Mouse (Mus musculus) heart, embryonic 13.5 days (tissue): ENCODE results near the gene Pdzd8. TPM values are rescaled to one million over a fixed set of nuclear protein-coding genes. Genes with fewer than 3 reads are reported as not detected.

ENCODE experiments used
- ATAC-seq: fragments of 200-750 bp; cut with Nextera tagmentation; 2 replicates; pipeline ENCODE4 v1.8.0; 2017; ENCODE audit warnings: moderate TSS enrichment; ENCODE audit not compliant: insufficient number of reproducible peaks, low FRiP score, low TSS enrichment; ENCODE audit errors: extremely low read depth
- H3K27ac ChIP-seq: fragments of 300-500 bp; sonication (generic); replicated peaks from 2 replicates; pipeline ENCODE4 v1.5.1; 2015; ENCODE audit warnings: moderate library complexity, mild to moderate bottlenecking, inconsistent platforms
- H3K27me3 ChIP-seq: fragments of 300-500 bp; sonication (generic); replicated peaks from 2 replicates; pipeline ENCODE4 v1.6.1; 2015; ENCODE audit warnings: mild to moderate bottlenecking, inconsistent platforms
- H3K36me3 ChIP-seq: fragments of 300-500 bp; sonication (generic); 2 replicates; pipeline ENCODE4 v1.6.1; 2015; ENCODE audit warnings: mild to moderate bottlenecking, inconsistent platforms
- H3K4me1 ChIP-seq: fragments of 300-500 bp; sonication (generic); 2 replicates; pipeline ENCODE4 v1.6.1; 2015; ENCODE audit warnings: inconsistent platforms
- H3K4me2 ChIP-seq: fragments of 300-500 bp; sonication (generic); 2 replicates; pipeline ENCODE4 v1.6.1; 2015; ENCODE audit warnings: inconsistent platforms, mild to moderate bottlenecking, moderate library complexity
- H3K4me3 ChIP-seq: fragments of 300-500 bp; sonication (generic); 2 replicates; pipeline ENCODE4 v1.5.1; 2015; ENCODE audit warnings: moderate library complexity, mild to moderate bottlenecking, inconsistent platforms
- H3K9ac ChIP-seq: fragments of 300-500 bp; sonication (generic); 2 replicates; pipeline ENCODE4 v1.6.1; 2015; ENCODE audit warnings: inconsistent platforms, mild to moderate bottlenecking, moderate library complexity
- H3K9me3 ChIP-seq: fragments of 300-500 bp; sonication (generic); 2 replicates; pipeline ENCODE4 v1.6.1; 2016; ENCODE audit warnings: inconsistent platforms
- WGBS: fragments of 180-500 bp; shearing (Covaris S2); methylation state at CpG from one replicate; pipeline ENCODE4 v1.1.7; 2015; ENCODE audit warnings: mixed read lengths; 5-methylcytosine and 5-hydroxymethylcytosine counted together
- polyA plus RNA-seq: library from polyadenylated mRNA; unstranded; fragments of >200 nt; fragmentation: Nextera tagmentation; extraction: Ambion mirVana; gene quantifications from 2 replicates; pipeline ENCODE4 v1.2.1, GENCODE M21; 2015

Gene Pdzd8
- polyA plus RNA-seq, 1 experiment from 2014 or later, result 7.0 TPM

DNA sequence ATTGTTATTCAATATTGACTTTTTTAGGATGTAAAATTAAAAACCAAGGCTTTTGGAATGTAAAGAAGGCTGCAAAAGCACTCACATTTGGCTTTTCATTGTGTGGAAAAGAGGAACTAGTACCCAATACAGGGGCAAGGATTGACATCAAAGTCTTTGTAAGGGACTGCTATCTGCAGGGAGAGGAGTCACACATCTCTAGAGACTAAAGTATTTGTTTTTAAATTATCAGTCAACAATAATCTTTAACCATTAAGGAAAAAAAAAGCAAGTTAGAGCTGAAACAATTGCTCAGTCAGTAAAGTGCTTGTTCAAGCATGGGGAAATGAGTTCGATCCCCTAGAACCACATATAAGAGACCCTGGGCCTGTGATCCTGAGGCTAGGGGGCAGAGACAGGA lies 8.9 kb downstream of the Pdzd8 start:
- Histone ChIP-seq H3K36me3 (peaks cover 4% of the 10 kb centered on the region; the same call in 1 of the 2 replicates), H3K9me3 (no peaks in the 10 kb centered on the region), H3K4me2 (no peak overlapping the region), H3K4me3 (no peak overlapping the region), H3K27me3 (no peaks in the 10 kb centered on the region), H3K4me1 (peaks cover 45% of the 10 kb centered on the region), H3K27ac (no peak overlapping the region), H3K9ac (no peak overlapping the region)
- ATAC-seq, result no peak
- 100% methylated on average over 1 of the region's 1 CpGs for WGBS

DNA sequence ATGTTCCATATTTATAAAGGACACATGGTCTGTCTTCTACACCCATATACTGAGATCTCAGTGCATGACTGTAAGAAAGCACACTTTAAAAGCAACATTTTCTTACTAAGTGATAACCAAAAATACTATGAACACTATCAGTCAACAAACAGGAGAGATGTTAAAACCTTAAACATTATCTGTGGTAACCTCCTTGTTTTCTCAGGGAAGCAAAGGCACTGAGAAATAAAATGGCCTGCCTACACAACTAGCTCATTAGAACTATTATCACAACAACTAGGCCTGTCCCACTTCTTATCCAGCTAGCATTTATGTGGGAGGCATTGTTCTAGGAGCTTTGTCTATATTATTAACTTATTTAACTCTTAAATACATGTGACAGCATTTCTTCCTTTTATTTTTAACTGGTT lies 14.8 kb downstream of the Pdzd8 start:
- no peak for ATAC-seq
- Histone ChIP-seq H3K9me3 (no peaks in the 10 kb centered on the region), H3K4me2 (no peak overlapping the region), H3K27ac (no peak overlapping the region), H3K9ac (no peak overlapping the region), H3K4me3 (no peak overlapping the region), H3K4me1 (peaks cover 17% of the 10 kb centered on the region), H3K36me3 (peaks cover 11% of the 10 kb centered on the region), H3K27me3 (no peaks in the 10 kb centered on the region)

DNA sequence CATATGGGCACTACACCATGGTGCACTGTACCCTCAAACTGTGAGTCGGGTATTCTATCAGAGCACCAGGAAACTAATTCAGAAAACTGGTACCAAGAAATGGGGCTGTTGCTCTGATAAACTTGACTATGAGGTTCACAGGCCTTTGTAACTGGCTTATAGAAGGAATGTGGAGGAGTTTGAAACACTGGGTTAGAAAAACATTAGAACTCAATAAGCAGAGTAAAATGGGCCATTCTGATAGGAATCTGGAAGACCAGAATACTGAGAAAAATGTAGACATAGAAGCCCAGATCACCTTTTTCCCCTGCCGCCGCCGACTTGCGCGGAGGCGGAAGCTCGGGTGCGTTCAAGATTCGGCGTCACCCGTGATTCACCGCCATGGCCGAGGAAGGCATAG lies 23.6 kb downstream of the Pdzd8 start, which contains the start of gene Rps12-ps3:
Gene Rps12-ps3 (plus strand): TSS at position 301 of the 400 bp plus-strand sequence.
- Histone ChIP-seq H3K27ac (no peak within 1 kb of the TSS), H3K9ac (no peak within 1 kb of the TSS), H3K4me3 (no peak within 1 kb of the TSS), H3K4me1 (peaks cover 9% of the 10 kb centered on the region), H3K27me3 (no peaks in the 10 kb centered on the region), H3K4me2 (no peak within 1 kb of the TSS), H3K36me3 (peaks cover 13% of the 10 kb centered on the region), H3K9me3 (no peaks in the 10 kb centered on the region)
- ATAC-seq, result no peak
- 97% methylated on average over 13 of the region's 14 CpGs for WGBS

DNA sequence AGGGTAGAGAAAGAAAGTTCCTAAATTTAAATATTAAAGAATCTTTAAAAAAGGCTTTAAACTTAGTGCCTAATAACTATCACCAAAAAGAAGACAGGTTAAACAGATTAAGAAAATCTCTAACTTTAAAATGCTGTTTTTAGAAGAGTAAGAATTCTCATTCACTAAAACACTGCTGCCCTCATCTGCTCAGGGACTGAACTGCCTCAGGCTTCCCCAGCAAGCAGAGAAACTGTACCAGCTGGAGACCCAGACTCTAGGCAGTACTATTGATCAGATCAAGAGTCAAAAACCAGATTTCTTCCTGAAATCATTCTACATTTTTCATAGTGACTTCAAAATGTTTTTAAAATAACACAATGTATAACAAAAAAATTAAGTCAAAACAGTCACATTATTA lies 29.0 kb downstream of the Pdzd8 start:
- Histone ChIP-seq H3K4me1 (0 out of 2 replicates have a peak, but pooled peaks cover 2% of the 10 kb centered on the region), H3K4me2 (no peak overlapping the region), H3K27ac (no peak overlapping the region), H3K4me3 (no peak overlapping the region), H3K9ac (no peak overlapping the region), H3K36me3 (peaks cover 14% of the 10 kb centered on the region), H3K27me3 (no peaks in the 10 kb centered on the region), H3K9me3 (no peaks in the 10 kb centered on the region)
- no peak for ATAC-seq

DNA sequence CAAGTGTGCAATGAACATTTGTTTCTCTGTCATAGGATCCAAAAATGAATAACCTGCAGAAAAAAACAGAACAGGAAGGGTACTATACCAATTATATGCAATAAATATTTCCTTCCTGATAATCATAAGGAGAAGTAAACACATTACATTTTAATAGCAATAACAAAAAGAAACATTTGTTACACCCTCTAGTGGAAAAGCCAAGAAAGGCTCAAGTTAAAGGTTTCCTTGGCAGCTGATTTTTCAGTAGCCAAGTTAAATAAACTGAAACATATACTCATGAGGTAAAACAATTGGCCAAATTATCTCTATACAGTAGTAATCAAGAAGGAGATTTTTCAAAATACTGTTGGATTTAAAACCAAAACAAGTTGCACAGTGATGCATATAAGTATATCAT lies 30.3 kb downstream of the Pdzd8 start:
- no peak overlapping the region for H3K4me3 ChIP-seq
- no peak overlapping the region for H3K27ac ChIP-seq
- no peaks in the 10 kb centered on the region for H3K27me3 ChIP-seq
- no peaks in the 10 kb centered on the region for H3K9me3 ChIP-seq
- no peak overlapping the region for H3K9ac ChIP-seq
- no peak overlapping the region for H3K4me2 ChIP-seq
- H3K36me3 ChIP-seq, result peaks cover 10% of the 10 kb centered on the region
- 0 out of 2 replicates have a peak, but pooled peaks cover 2% of the 10 kb centered on the region for H3K4me1 ChIP-seq
- ATAC-seq, result no peak

DNA sequence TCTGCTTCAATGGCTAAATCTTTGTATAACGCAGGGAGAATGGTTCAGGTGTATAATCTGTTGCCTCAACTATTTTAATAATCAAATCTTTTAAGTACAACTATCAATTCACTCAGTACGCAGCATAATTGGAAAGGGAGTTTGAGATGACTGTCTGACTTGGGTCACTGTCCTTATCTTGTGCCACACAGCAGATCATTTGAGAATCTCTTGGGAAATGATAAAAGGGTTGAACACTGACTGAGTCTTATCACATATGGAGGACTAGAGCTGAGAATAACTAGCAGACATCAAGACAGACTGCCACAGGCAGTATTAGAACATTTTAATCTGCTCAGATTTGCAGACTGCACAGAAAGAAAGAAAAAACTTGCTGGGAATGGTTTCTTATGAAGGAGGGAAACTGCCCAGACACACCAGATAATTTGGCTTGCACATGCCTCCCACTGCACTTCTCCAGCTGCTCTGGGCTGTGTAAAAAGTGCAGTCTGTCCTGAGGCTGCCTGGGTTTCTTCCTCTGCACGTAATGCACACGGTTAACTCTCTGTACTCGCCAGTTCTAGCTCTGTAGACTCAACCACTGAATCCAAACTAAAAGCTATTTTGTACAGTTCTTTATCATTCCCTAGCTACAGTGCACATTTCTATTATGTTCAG lies 53.3 kb downstream of the Pdzd8 start:
- WGBS, result 77% methylated on average over 5 of the region's 5 CpGs
- Histone ChIP-seq H3K9ac (no peak overlapping the region), H3K4me1 (peaks cover 2% of the 10 kb centered on the region; the same call in 1 of the 2 replicates), H3K27me3 (no peaks in the 10 kb centered on the region), H3K27ac (no peak overlapping the region), H3K36me3 (peaks cover 8% of the 10 kb centered on the region; the same call in 1 of the 2 replicates), H3K9me3 (no peaks in the 10 kb centered on the region), H3K4me3 (no peak overlapping the region), H3K4me2 (no peak overlapping the region)
- ATAC-seq, result no peak

DNA sequence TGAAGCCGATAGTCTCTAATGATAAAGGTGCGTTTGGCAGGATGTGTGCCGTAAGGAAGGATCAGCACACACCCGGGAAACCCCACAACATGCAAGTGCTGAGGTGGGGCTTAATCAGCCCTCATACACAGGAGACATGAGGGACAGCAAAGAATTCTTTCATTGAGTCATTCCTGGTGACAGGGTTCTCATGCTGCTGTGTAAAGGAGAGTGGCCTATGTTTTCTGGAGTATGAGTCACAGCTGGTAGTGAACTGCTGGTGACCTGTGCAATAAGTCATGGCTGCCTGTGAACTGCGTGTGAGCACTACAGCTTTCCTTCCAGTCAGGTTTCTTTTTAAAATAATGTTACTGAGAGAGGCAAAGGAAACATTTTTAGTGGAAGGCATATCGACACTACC lies 55.8 kb downstream of the Pdzd8 start:
- no peaks in the 10 kb centered on the region for H3K27me3 ChIP-seq
- WGBS, result 81% methylated on average over 6 of the region's 6 CpGs
- ATAC-seq, result no peak
- no peaks in the 10 kb centered on the region for H3K9me3 ChIP-seq
- H3K4me1 ChIP-seq, result peaks cover 2% of the 10 kb centered on the region; the same call in 1 of the 2 replicates
- no peak overlapping the region for H3K4me3 ChIP-seq
- peaks cover 16% of the 10 kb centered on the region for H3K36me3 ChIP-seq
- H3K4me2 ChIP-seq, result no peak overlapping the region
- H3K9ac ChIP-seq, result no peak overlapping the region
- H3K27ac ChIP-seq, result no peak overlapping the region

DNA sequence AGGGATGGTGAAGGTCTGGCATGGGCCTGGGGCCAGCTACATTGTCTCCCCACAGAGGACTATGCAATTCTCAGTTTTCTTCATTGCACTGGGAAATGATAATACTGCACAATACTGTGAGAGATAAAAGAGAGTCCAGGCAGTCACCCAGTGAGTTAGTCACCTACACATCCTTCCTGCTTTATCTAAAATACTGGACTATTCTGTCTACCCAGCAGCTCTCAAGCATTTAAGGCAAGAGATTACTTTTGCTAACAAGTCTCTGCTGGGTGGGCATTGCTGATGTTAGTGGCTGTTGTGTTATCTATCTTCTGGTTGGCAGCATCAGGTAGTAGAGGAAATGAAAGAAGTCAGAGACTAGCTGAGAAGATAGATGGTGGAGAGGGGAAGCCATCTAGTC lies 56.5 kb downstream of the Pdzd8 start:
- no peak for ATAC-seq
- no peaks in the 10 kb centered on the region for H3K9me3 ChIP-seq
- peaks cover 12% of the 10 kb centered on the region for H3K36me3 ChIP-seq
- H3K4me3 ChIP-seq, result no peak overlapping the region
- H3K27ac ChIP-seq, result no peak overlapping the region
- peaks cover 2% of the 10 kb centered on the region; the same call in 1 of the 2 replicates for H3K4me1 ChIP-seq
- H3K4me2 ChIP-seq, result no peak overlapping the region
- H3K9ac ChIP-seq, result no peak overlapping the region
- no peaks in the 10 kb centered on the region for H3K27me3 ChIP-seq

DNA sequence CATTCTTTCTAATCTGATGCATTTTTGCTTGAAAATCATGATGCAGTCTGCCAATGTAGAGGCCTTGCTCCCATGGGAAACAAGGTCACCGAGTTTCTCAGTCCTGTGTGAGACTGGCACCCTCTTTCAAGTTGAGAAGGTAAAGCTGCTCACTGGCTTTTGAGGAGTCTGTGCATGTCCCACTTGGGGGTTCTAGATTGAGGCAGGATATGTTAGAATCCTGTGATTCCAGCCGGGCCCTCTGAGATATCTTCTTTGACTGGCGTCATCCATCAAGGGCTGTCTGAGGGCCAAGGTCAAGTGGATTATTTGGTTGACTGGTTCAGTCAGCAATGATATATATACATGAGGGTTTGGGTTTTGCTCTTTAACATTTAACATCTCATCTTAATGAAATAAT lies 63.6 kb downstream of the Pdzd8 start:
- no peak for ATAC-seq
- Histone ChIP-seq H3K4me3 (no peak overlapping the region), H3K4me1 (0 out of 2 replicates have a peak, but pooled peaks cover 5% of the 10 kb centered on the region), H3K27ac (no peak overlapping the region), H3K9me3 (peaks cover 6% of the 10 kb centered on the region), H3K27me3 (no peaks in the 10 kb centered on the region), H3K4me2 (no peak overlapping the region), H3K9ac (no peak overlapping the region), H3K36me3 (peaks cover 23% of the 10 kb centered on the region)
- 76% methylated on average over 3 of the region's 3 CpGs for WGBS

DNA sequence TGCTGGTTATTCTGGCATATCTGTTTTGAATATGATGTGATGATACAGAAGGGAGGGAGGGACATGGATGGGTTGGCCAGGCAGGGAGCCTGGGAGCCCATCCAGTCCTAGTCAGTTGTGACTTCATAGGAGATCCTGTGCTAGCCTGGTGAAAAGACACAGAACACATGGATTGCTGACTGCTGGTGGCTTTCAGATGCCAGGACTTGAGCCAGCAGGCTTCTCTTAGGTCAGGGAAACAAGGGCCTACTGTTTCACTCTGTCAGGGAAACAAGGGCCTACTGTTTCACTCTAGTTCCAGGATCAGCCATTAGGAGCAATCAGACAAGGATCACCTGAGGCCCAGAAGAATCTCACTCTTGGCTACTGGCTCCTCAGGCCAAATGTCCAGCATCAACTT lies 64.7 kb downstream of the Pdzd8 start:
- no peaks in the 10 kb centered on the region for H3K27me3 ChIP-seq
- H3K4me3 ChIP-seq, result no peak overlapping the region
- no peak overlapping the region for H3K9ac ChIP-seq
- no peak for ATAC-seq
- H3K36me3 ChIP-seq, result peaks cover 16% of the 10 kb centered on the region
- H3K9me3 ChIP-seq, result peaks cover 6% of the 10 kb centered on the region
- H3K4me1 ChIP-seq, result 0 out of 2 replicates have a peak, but pooled peaks cover 5% of the 10 kb centered on the region
- H3K4me2 ChIP-seq, result no peak overlapping the region
- no peak overlapping the region for H3K27ac ChIP-seq

DNA sequence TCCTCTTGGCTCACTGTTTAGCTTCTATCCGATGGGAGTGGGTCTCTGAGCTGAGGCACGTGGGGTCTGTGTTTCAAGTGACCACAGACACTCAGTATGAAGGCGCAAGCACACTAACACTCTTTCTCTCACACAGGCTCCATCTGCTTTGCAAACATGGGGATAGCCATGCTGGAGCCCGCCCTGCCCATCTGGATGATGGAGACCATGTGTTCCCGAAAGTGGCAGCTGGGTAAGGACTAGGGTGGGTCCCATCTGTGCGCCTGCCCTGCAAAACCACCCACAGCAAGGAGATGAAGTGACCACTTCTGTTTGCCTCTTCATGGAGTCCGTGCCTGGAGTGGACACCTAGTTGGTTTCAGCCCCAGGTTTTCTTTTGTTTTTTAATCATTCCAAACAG lies 69.2 kb downstream of the Pdzd8 start:
- 83% methylated on average over 7 of the region's 7 CpGs for WGBS
- no peak for ATAC-seq
- Histone ChIP-seq H3K4me1 (0 out of 2 replicates have a peak, but pooled peaks cover 5% of the 10 kb centered on the region), H3K9me3 (peaks cover 6% of the 10 kb centered on the region), H3K36me3 (peaks cover 11% of the 10 kb centered on the region), H3K4me3 (no peak overlapping the region), H3K4me2 (no peak overlapping the region), H3K27me3 (no peaks in the 10 kb centered on the region), H3K9ac (no peak overlapping the region), H3K27ac (no peak overlapping the region)

DNA sequence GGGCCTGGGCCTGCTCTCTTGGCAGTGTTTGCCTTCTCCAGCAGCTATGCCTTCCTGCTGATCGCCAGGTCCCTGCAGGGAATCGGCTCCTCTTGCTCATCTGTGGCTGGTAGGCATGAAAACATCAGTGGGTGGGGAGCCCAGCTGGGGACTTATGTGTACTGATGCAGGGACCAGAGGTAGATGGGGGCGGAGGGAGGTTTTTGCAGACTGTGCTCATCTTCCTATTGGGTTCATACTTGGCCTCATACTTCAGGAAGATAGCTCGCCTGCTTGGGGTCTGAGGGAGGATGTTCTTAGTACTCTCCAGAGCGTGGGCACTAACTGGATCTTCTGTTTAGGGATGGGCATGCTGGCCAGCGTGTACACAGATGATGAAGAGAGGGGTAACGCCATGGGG lies 72.4 kb downstream of the Pdzd8 start:
- Histone ChIP-seq H3K4me1 (peaks cover under 1% of the 10 kb centered on the region; the same call in 1 of the 2 replicates), H3K4me2 (no peak overlapping the region), H3K4me3 (no peak overlapping the region), H3K27me3 (no peaks in the 10 kb centered on the region), H3K27ac (no peak overlapping the region), H3K9ac (no peak overlapping the region), H3K9me3 (no peaks in the 10 kb centered on the region), H3K36me3 (no peaks in the 10 kb centered on the region)
- WGBS, result 80% methylated on average over 7 of the region's 7 CpGs
- ATAC-seq, result no peak
